Mouse (Mus musculus) neural tube, embryonic 12.5 days (tissue): ENCODE measurements around the gene Tpt1. TPM values are rescaled to one million over a fixed set of nuclear protein-coding genes. Genes with fewer than 3 reads are reported as not detected.

ENCODE experiments used
- ATAC-seq: fragments of 200-750 bp; cut with Nextera tagmentation; 2 replicates; pipeline ENCODE4 v1.8.0; 2017; ENCODE audit warnings: low read depth, mild to moderate bottlenecking, moderate TSS enrichment, moderate library complexity; ENCODE audit not compliant: low FRiP score
- H3K27ac ChIP-seq: fragments of 300-500 bp; sonication (generic); 2 replicates; pipeline ENCODE4 v1.5.1; 2016
- H3K27me3 ChIP-seq: fragments of 300-500 bp; sonication (generic); replicated peaks from 2 replicates; pipeline ENCODE4 v1.6.1; 2016; ENCODE audit warnings: mild to moderate bottlenecking
- H3K36me3 ChIP-seq: fragments of 300-500 bp; sonication (generic); 2 replicates; pipeline ENCODE4 v1.6.1; 2016; ENCODE audit warnings: mild to moderate bottlenecking
- H3K4me1 ChIP-seq: fragments of 300-500 bp; sonication (generic); 2 replicates; pipeline ENCODE4 v1.6.1; 2016
- H3K4me2 ChIP-seq: fragments of 300-500 bp; sonication (generic); replicated peaks from 2 replicates; pipeline ENCODE4 v1.6.1; 2016; ENCODE audit warnings: mild to moderate bottlenecking
- H3K4me3 ChIP-seq: fragments of 300-500 bp; sonication (generic); 2 replicates; pipeline ENCODE4 v1.5.1; 2016
- H3K9ac ChIP-seq: fragments of 300-500 bp; sonication (generic); 2 replicates; pipeline ENCODE4 v1.6.1; 2016; ENCODE audit warnings: mild to moderate bottlenecking
- H3K9me3 ChIP-seq: fragments of 300-500 bp; sonication (generic); 2 replicates; pipeline ENCODE4 v1.6.1; 2016; ENCODE audit warnings: mild to moderate bottlenecking
- WGBS: fragments of 180-500 bp; shearing (Covaris S2); methylation state at CpG from one replicate; pipeline ENCODE4 v1.1.7; 2016; 5-methylcytosine and 5-hydroxymethylcytosine counted together
- polyA plus RNA-seq: library from polyadenylated mRNA; unstranded; fragments of >200 nt; fragmentation: Nextera tagmentation; extraction: Ambion mirVana; gene quantifications from 2 replicates; pipeline ENCODE4 v1.2.1, GENCODE M21; 2016

The Tpt1 gene
- polyA plus RNA-seq, 1 experiment from 2014 or later = 931 TPM

DNA sequence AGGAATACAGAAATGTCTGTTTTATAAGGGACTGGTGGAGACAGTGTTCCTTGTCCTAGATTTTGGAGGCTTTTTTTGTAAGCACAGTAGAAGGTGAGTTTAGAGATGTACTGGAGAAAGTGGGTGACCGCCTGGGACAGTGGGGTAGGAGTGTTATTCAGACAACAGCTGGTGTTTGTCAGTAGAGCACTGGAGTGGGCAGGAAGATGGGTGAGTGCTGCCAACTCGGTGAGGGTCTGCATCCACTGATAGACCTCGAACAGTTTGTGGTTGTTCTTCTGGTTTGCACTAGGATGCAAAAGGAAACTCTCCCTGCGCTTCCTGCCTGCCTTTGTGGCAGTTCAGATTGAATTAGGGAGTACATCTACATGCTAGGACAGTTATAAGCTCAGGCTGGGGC is 2.8 kb downstream of the Tpt1 start:
- H3K4me2 ChIP-seq = peak overlapping the region; percentile 68
- WGBS = 90% methylated on average over 4 of the region's 4 CpGs

GRCm38 (mm10) chr14:75848482-75848881 is 3.6 kb downstream of the Tpt1 start:
- no peak overlapping the region for H3K4me2 ChIP-seq
- no peak overlapping the region for H3K27ac ChIP-seq
- 0 out of 2 replicates have a peak, but pooled peaks cover 3% of the 10 kb centered on the region for H3K9me3 ChIP-seq
- H3K4me3 ChIP-seq = no peak overlapping the region
- H3K9ac ChIP-seq = no peak overlapping the region
- H3K36me3 ChIP-seq = peaks cover 54% of the 10 kb centered on the region
- H3K4me1 ChIP-seq = peaks cover 22% of the 10 kb centered on the region
- H3K27me3 ChIP-seq = no peaks in the 10 kb centered on the region
- 94% methylated on average over 5 of the region's 5 CpGs for WGBS
- no peak for ATAC-seq

More for the DNA sequence above, 2.8 kb downstream of the Tpt1 start:
- no peak overlapping the region for H3K9ac ChIP-seq
- no peak for ATAC-seq
- H3K27me3 ChIP-seq = no peaks in the 10 kb centered on the region
- H3K4me1 ChIP-seq = peaks cover 22% of the 10 kb centered on the region
- no peak overlapping the region for H3K27ac ChIP-seq
- 0 out of 2 replicates have a peak, but pooled peaks cover 3% of the 10 kb centered on the region for H3K9me3 ChIP-seq
- peaks cover 51% of the 10 kb centered on the region for H3K36me3 ChIP-seq
- no peak overlapping the region for H3K4me3 ChIP-seq

DNA sequence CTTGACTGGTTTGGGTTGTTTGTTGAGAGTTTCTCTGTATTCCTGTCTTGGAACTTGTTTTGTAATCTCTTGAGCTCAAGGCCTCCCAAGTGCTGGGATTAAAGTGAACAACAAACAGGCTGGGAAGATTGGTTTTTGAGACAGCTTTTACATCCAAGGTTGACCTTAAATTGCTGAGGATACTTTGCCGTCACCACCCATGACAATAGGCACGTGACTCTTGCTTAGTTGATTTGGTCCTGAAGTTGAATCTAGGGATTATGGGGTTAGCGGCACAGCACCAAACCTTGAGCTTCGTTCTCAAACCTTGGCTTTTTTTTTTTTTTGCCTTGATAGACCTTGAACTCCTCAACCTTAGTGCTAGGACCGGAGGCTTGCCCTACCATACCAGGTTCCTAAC is 4.3 kb downstream of the Tpt1 start:
- Histone ChIP-seq H3K4me2 (no peak overlapping the region), H3K27ac (no peak overlapping the region), H3K27me3 (no peaks in the 10 kb centered on the region), H3K36me3 (peaks cover 57% of the 10 kb centered on the region), H3K4me1 (peaks cover 22% of the 10 kb centered on the region), H3K4me3 (no peak overlapping the region), H3K9ac (no peak overlapping the region), H3K9me3 (0 out of 2 replicates have a peak, but pooled peaks cover 3% of the 10 kb centered on the region)
- no peak for ATAC-seq
- WGBS = 84% methylated on average over 5 of the region's 5 CpGs

DNA sequence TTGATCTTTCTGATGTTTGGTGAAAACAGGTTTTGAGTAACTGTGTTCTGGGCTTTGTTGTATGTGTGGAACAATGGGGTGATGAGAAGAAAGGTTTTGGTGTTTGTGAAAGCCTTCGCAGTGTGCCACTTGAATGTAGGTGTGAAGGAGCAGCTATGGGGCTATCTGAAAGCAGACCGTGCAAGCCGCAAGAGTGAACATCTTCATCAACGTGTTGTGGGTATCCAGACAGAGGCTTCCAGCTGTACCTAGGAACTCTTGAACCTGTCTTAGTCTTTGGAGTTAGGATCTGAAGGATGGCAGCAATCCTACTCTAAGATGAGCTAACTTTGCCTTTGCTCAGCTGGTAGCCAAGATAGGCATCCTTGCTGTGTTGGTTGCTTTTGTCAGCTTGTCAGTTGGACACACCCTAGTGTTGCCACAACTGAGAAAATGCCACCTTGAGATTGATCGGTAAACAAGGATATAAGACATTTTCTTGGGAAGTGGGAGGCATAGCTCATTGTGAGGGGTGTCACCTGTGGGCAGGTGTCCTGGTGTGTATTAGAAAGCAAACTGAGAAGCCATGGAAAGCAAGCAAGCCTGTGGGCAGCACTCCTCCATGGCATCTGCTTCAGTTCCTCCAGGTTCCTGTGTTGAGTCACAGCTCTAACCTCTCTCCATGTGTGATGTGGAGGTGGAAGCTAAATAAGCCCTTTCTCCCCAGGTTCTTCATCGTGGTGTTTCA is 5.1 kb downstream of the Tpt1 start:
- Histone ChIP-seq H3K4me2 (no peak overlapping the region), H3K9me3 (0 out of 2 replicates have a peak, but pooled peaks cover 3% of the 10 kb centered on the region), H3K4me3 (no peak overlapping the region), H3K27ac (no peak overlapping the region), H3K27me3 (no peaks in the 10 kb centered on the region), H3K36me3 (peaks cover 57% of the 10 kb centered on the region), H3K4me1 (peaks cover 22% of the 10 kb centered on the region), H3K9ac (no peak overlapping the region)
- WGBS = 88% methylated on average over 6 of the region's 6 CpGs
- no peak for ATAC-seq

DNA sequence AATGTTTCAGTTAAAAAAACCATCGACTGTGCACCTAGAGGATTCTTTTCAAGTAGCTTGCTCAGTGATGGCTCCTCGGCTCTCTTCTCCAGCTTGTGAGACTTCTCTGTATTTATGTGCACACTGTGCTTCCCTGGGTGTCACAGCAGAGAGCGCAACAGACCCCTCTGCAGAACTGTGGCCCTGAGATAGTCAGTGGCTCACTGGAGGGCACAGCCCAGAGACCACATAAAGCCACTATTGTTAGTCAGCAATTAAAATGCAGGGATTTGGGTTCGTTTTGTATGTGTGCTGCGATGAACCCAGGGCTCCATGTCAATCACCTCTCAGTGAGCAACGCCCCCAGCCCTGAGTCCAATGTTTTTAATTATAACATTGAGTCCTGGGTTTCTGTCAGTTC is 5.9 kb downstream of the Tpt1 start:
- peaks cover 22% of the 10 kb centered on the region for H3K4me1 ChIP-seq
- peak; percentile 59; the same call in 1 of the 2 replicates for ATAC-seq
- H3K4me3 ChIP-seq = no peak overlapping the region
- no peak overlapping the region for H3K4me2 ChIP-seq
- H3K27me3 ChIP-seq = no peaks in the 10 kb centered on the region
- 54% methylated on average over 6 of the region's 6 CpGs for WGBS
- no peak overlapping the region for H3K27ac ChIP-seq
- H3K36me3 ChIP-seq = peaks cover 57% of the 10 kb centered on the region
- 0 out of 2 replicates have a peak, but pooled peaks cover 3% of the 10 kb centered on the region for H3K9me3 ChIP-seq
- H3K9ac ChIP-seq = no peak overlapping the region

- Histone ChIP-seq H3K4me2 (no peak overlapping the region), H3K9me3 (peaks cover 3% of the 10 kb centered on the region; the same call in 1 of the 2 replicates), H3K4me1 (peaks cover 16% of the 10 kb centered on the region), H3K4me3 (no peak overlapping the region), H3K36me3 (peaks cover 56% of the 10 kb centered on the region), H3K27me3 (no peaks in the 10 kb centered on the region), H3K9ac (no peak overlapping the region), H3K27ac (no peak overlapping the region)
- no peak for ATAC-seq
- WGBS = 96% methylated on average over 5 of the region's 5 CpGs
These were observed 7.1 kb downstream of the Tpt1 start for GRCm38 (mm10) chr14:75852016-75852415.

DNA sequence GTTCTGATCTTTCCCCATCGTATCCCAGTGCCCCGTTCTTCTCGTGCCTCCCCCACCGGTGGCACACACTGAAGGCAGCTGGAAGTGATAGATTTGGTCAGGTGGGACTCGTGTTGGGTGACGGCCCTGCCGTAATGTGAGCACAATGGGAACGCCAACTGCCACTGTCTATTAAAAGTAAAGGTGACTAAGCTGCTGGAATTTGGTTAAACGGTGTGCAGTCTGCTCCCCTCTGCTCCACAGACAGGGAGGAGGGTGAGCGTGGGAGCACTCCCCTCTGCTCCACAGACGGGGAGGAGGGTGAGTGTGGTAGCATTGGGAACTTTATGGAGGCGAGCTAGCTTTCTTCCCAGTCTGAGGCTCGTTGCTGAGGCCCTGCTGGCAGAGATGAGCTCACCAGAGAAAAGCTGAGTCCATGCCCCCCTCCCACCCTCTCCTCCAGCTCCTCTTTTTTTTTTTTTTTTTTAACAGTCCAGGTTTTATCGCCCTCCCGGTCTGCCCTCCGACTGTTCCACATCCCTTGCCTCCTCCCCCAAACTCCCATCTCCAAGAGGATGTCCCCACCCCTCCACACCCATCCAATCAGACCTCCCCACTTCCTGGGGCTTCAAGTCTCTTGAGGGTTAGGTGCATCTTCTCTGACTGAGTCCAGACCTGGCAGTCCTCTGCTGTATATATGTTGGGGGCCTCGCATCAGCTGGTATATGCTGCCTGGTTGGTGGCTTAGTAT is 10.5 kb downstream of the Tpt1 start:
- no peak for ATAC-seq
- H3K9ac ChIP-seq = no peak overlapping the region
- 55% methylated on average over 17 of the region's 17 CpGs for WGBS
- no peaks in the 10 kb centered on the region for H3K27me3 ChIP-seq
- H3K36me3 ChIP-seq = peaks cover 24% of the 10 kb centered on the region
- no peak overlapping the region for H3K4me3 ChIP-seq
- H3K4me1 ChIP-seq = no peaks in the 10 kb centered on the region
- H3K4me2 ChIP-seq = no peak overlapping the region
- H3K9me3 ChIP-seq = peaks cover 3% of the 10 kb centered on the region; the same call in 1 of the 2 replicates
- H3K27ac ChIP-seq = no peak overlapping the region

- Histone ChIP-seq H3K27me3 (no peaks in the 10 kb centered on the region), H3K36me3 (peaks cover 8% of the 10 kb centered on the region; the same call in 1 of the 2 replicates), H3K27ac (no peak overlapping the region), H3K4me1 (no peaks in the 10 kb centered on the region), H3K9ac (no peak overlapping the region), H3K4me3 (no peak overlapping the region), H3K4me2 (no peak overlapping the region), H3K9me3 (peaks cover 7% of the 10 kb centered on the region)
- ATAC-seq = no peak
- 79% methylated on average over 2 of the region's 2 CpGs for WGBS
These were observed 13.3 kb downstream of the Tpt1 start for GRCm38 (mm10) chr14:75858181-75858580.

- no peak for ATAC-seq
- Histone ChIP-seq H3K9me3 (peaks cover 7% of the 10 kb centered on the region), H3K27me3 (no peaks in the 10 kb centered on the region), H3K4me3 (no peak overlapping the region), H3K27ac (no peak overlapping the region), H3K4me1 (peaks cover 8% of the 10 kb centered on the region), H3K4me2 (no peak overlapping the region), H3K9ac (no peak overlapping the region), H3K36me3 (0 out of 2 replicates have a peak, but pooled peaks cover 3% of the 10 kb centered on the region)
- WGBS = 84% methylated on average over 2 of the region's 2 CpGs
These were observed 14.7 kb downstream of the Tpt1 start for GRCm38 (mm10) chr14:75859619-75860018.

GRCm38 (mm10) chr14:75862701-75863100 is 17.8 kb downstream of the Tpt1 start:
- Histone ChIP-seq H3K27ac (no peak overlapping the region), H3K4me3 (no peak overlapping the region), H3K4me2 (no peak overlapping the region), H3K4me1 (peaks cover 8% of the 10 kb centered on the region), H3K9ac (no peak overlapping the region), H3K27me3 (no peaks in the 10 kb centered on the region), H3K9me3 (peaks cover 7% of the 10 kb centered on the region), H3K36me3 (no peaks in the 10 kb centered on the region)
- no peak for ATAC-seq
- whole genome bisulfite sequencing = 92% methylated on average over 6 of the region's 6 CpGs

GRCm38 (mm10) chr14:75863549-75864409 is 18.9 kb downstream of the Tpt1 start:
- WGBS = 7% methylated on average over 7 of the region's 7 CpGs
- peaks cover 7% of the 10 kb centered on the region for H3K9me3 ChIP-seq
- peak; percentile 94 for ATAC-seq
- no peaks in the 10 kb centered on the region for H3K36me3 ChIP-seq
- H3K4me2 ChIP-seq = no peak overlapping the region
- H3K4me3 ChIP-seq = no peak overlapping the region
- peaks cover 8% of the 10 kb centered on the region for H3K4me1 ChIP-seq
- H3K27ac ChIP-seq = 0 out of 2 replicates have a peak overlapping the region, but pooled peaks have one; percentile 27
- no peaks in the 10 kb centered on the region for H3K27me3 ChIP-seq
- H3K9ac ChIP-seq = no peak overlapping the region
